Mouse (Mus musculus): ENCODE measurements around the gene Cd3e.
"Not testable (repeated sequence)": the region's sequence is repeated elsewhere in the genome, so short reads cannot be mapped to it uniquely, and the experiment has no call there.

DNA sequence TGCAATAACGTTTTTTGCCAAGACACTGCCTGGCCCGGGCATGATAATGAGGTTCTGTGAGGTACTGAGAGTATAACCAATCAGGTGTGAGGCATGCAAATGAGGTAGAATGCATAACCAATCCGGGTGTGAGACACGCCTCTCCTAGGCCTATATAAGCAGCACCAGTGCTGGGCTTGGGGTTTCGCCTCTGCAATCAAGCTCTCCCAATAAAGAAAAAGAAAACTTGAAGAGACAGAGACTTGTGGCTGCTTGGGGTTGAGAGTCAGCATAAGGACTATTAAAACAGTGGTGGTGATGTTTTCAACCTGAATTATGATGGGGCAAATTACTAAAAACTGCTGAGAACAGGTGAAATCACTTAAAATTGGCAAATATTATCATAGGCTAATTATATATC, 41.7 kb downstream of the Cd3e start:
- not testable (repeated sequence) for TF ChIP-seq POLR2A, CTCF (IDR thresholded peaks at IDR 0.05; ENCODE audit: insufficient read depth, low read depth, low read length)

Measured in olfactory bulb, adult 2 months (tissue).